Comparison of ENCODE assay signal across 23 mouse cellular contexts in genomic region chrX:93279940-93280339, GRCm38 (mm10). TPM values are rescaled to one million over a fixed set of nuclear protein-coding genes. Genes with fewer than 3 reads are reported as not detected.
DNase-seq lines count a peak whose midpoint lies in the region; ATAC-seq and TF ChIP-seq lines count a peak whose summit lies in the region.
"Had no signal": no experiment of that assay in that cellular context is flagged by ENCODE, and none has a peak within 500 bp of the region (broad histone marks: within the 10 kb centered on the region; RNA-seq: fewer than 3 reads in every experiment).

No protein-coding gene starts in this region.

- peak; percentile 24 for DNase-seq in forebrain, embryonic 10.5 days (ENCODE audit: extremely low spot score, low spot score)
- peak; percentile 1 for DNase-seq in hindbrain, embryonic 11.5 days (ENCODE audit: low spot score)
- DNase-seq in brain, embryonic 14.5 days (ENCODE audit: low read depth): peak; percentile 80
- DNase-seq in forebrain, embryonic 14.5 days (ENCODE audit: low spot score): peak; percentile 53
- DNase-seq in layer of hippocampus, adult 18-20 months (ENCODE audit: low spot score in 2 of 2): no peak
- DNase-seq: adrenal gland, adult 2 months; adrenal gland, postnatal 25 days; cerebellum, adult 2 months; cerebellum, postnatal 10 days; gastrocnemius, adult 2 months; gastrocnemius, postnatal 25 days; heart, adult 11 months; heart, postnatal 36 days; kidney, adult 11 months; kidney, adult 9 months had no signal

- TF ChIP-seq POLR2A in brain, embryonic 14.5 days (IDR thresholded peaks at IDR 0.05; ENCODE audit: borderline replicate concordance, extremely low read depth, insufficient read depth, insufficient read length, poor library complexity, severe bottlenecking): no peak

- 0 out of 2 replicates have a peak overlapping the region, but pooled peaks have one; percentile 35 for H3K27ac ChIP-seq in forebrain, embryonic 10.5 days
- no peak overlapping the region for H3K27ac ChIP-seq in forebrain, embryonic 15.5 days (replicated peaks)
- no peak overlapping the region for H3K27ac ChIP-seq in hindbrain, embryonic 11.5 days (ENCODE audit: low read depth, low read length)
- H3K27ac ChIP-seq in hindbrain, embryonic 12.5 days: no peak overlapping the region
- H3K27ac ChIP-seq in forebrain, embryonic 14.5 days (ENCODE audit: low read depth, low read length): no peak overlapping the region
- H3K27ac ChIP-seq: embryonic facial prominence, embryonic 10.5 days; gastrocnemius, adult 2 months; heart, embryonic 10.5 days; hindbrain, embryonic 13.5 days; hindbrain, postnatal 0 days had no signal

- no peaks in the 10 kb centered on the region for H3K36me3 ChIP-seq in forebrain, embryonic 10.5 days (replicated peaks)
- H3K36me3 ChIP-seq in forebrain, embryonic 15.5 days: no peaks in the 10 kb centered on the region
- no peaks in the 10 kb centered on the region for H3K36me3 ChIP-seq in hindbrain, embryonic 11.5 days (ENCODE audit: control insufficient read depth, insufficient read depth, low read length)
- H3K36me3 ChIP-seq in hindbrain, embryonic 12.5 days: no peaks in the 10 kb centered on the region
- H3K36me3 ChIP-seq in forebrain, embryonic 14.5 days (ENCODE audit: control insufficient read depth, insufficient read depth, low read length): no peaks in the 10 kb centered on the region
- H3K36me3 ChIP-seq: embryonic facial prominence, embryonic 10.5 days; heart, embryonic 10.5 days; hindbrain, embryonic 13.5 days had no signal

- peaks cover 85% of the 10 kb centered on the region for H3K27me3 ChIP-seq in forebrain, embryonic 10.5 days (ENCODE audit: poor library complexity, severe bottlenecking)
- H3K27me3 ChIP-seq in forebrain, embryonic 15.5 days: no peaks in the 10 kb centered on the region
- peaks cover 33% of the 10 kb centered on the region for H3K27me3 ChIP-seq in hindbrain, embryonic 11.5 days (ENCODE audit: control insufficient read depth, insufficient read depth, low read length)
- H3K27me3 ChIP-seq in hindbrain, embryonic 12.5 days: peaks cover 49% of the 10 kb centered on the region
- no peaks in the 10 kb centered on the region for H3K27me3 ChIP-seq in forebrain, embryonic 14.5 days (replicated peaks; ENCODE audit: control insufficient read depth, insufficient read depth, low read length)
- H3K27me3 ChIP-seq: CH12.LX had no signal

- H3K4me3 ChIP-seq in forebrain, embryonic 10.5 days: no peak overlapping the region
- H3K4me3 ChIP-seq in forebrain, embryonic 15.5 days: no peak overlapping the region
- H3K4me3 ChIP-seq in hindbrain, embryonic 11.5 days (ENCODE audit: low read depth, low read length): no peak overlapping the region
- no peak overlapping the region for H3K4me3 ChIP-seq in hindbrain, embryonic 12.5 days
- no peak overlapping the region for H3K4me3 ChIP-seq in forebrain, embryonic 14.5 days (ENCODE audit: low read depth, low read length)
- H3K4me3 ChIP-seq: embryonic facial prominence, embryonic 10.5 days; gastrocnemius, adult 2 months; heart, embryonic 10.5 days; hindbrain, embryonic 13.5 days had no signal

- no peak for TF ChIP-seq CTCF in brain, embryonic 14.5 days (IDR thresholded peaks at IDR 0.05; ENCODE audit: borderline replicate concordance, extremely low read depth, insufficient read depth, insufficient read length)

- peaks cover 45% of the 10 kb centered on the region for H3K4me1 ChIP-seq in forebrain, embryonic 10.5 days
- 0 out of 2 replicates have a peak, but pooled peaks cover 6% of the 10 kb centered on the region for H3K4me1 ChIP-seq in forebrain, embryonic 15.5 days
- H3K4me1 ChIP-seq in hindbrain, embryonic 11.5 days (replicated peaks; ENCODE audit: control insufficient read depth, insufficient read depth, low read length): no peaks in the 10 kb centered on the region
- no peaks in the 10 kb centered on the region for H3K4me1 ChIP-seq in hindbrain, embryonic 12.5 days
- no peaks in the 10 kb centered on the region for H3K4me1 ChIP-seq in forebrain, embryonic 14.5 days (ENCODE audit: control insufficient read depth, insufficient read depth, low read length)
- H3K4me1 ChIP-seq: embryonic facial prominence, embryonic 10.5 days; heart, embryonic 10.5 days had no signal

- ATAC-seq in forebrain, embryonic 15.5 days (replicated peaks): no peak
- ATAC-seq in hindbrain, embryonic 11.5 days (ENCODE audit: low FRiP score): no peak
- no peak for ATAC-seq in hindbrain, embryonic 12.5 days (ENCODE audit: low FRiP score)
- peak; percentile 35; the same call in 1 of the 2 replicates for ATAC-seq in forebrain, embryonic 14.5 days
- ATAC-seq: hindbrain, postnatal 0 days had no signal

- no peak overlapping the region for H3K9ac ChIP-seq in forebrain, embryonic 15.5 days (replicated peaks)
- H3K9ac ChIP-seq in hindbrain, embryonic 11.5 days (ENCODE audit: low read depth, low read length): no peak overlapping the region
- no peak overlapping the region for H3K9ac ChIP-seq in hindbrain, embryonic 12.5 days
- no peak overlapping the region for H3K9ac ChIP-seq in forebrain, embryonic 14.5 days (ENCODE audit: low read length)
- H3K9ac ChIP-seq: hindbrain, embryonic 13.5 days had no signal

- 14% methylated on average over 8 of the region's 11 CpGs for WGBS in forebrain, embryonic 10.5 days
- WGBS in forebrain, embryonic 15.5 days: 32% methylated on average over 7 of the region's 11 CpGs
- whole genome bisulfite sequencing in hindbrain, embryonic 11.5 days: 35% methylated on average over 5 of the region's 11 CpGs
- 43% methylated on average over 4 of the region's 11 CpGs for WGBS in hindbrain, embryonic 12.5 days
- WGBS in forebrain, embryonic 14.5 days: 57% methylated on average over 10 of the region's 11 CpGs

- H3K9me3 ChIP-seq in forebrain, embryonic 10.5 days: no peaks in the 10 kb centered on the region
- no peaks in the 10 kb centered on the region for H3K9me3 ChIP-seq in forebrain, embryonic 15.5 days
- no peaks in the 10 kb centered on the region for H3K9me3 ChIP-seq in hindbrain, embryonic 11.5 days (ENCODE audit: control insufficient read depth, low read length)
- no peaks in the 10 kb centered on the region for H3K9me3 ChIP-seq in hindbrain, embryonic 12.5 days (replicated peaks)
- no peaks in the 10 kb centered on the region for H3K9me3 ChIP-seq in forebrain, embryonic 14.5 days (replicated peaks; ENCODE audit: control insufficient read depth, low read length)
- H3K9me3 ChIP-seq: embryonic facial prominence, embryonic 10.5 days; heart, embryonic 10.5 days; hindbrain, embryonic 13.5 days had no signal

- H3K4me2 ChIP-seq in forebrain, embryonic 15.5 days (replicated peaks): no peak overlapping the region
- no peak overlapping the region for H3K4me2 ChIP-seq in hindbrain, embryonic 11.5 days (replicated peaks; ENCODE audit: low read depth, low read length)
- H3K4me2 ChIP-seq in hindbrain, embryonic 12.5 days (replicated peaks): no peak overlapping the region
- H3K4me2 ChIP-seq in forebrain, embryonic 14.5 days (ENCODE audit: low read length): peak overlapping the region; percentile 5; the same call in 1 of the 2 replicates
- H3K4me2 ChIP-seq: hindbrain, embryonic 13.5 days had no signal

RNA-seq across cellular contexts. Expression of gene Arx, which starts 6.3 kb away (rescaled TPM):
- 22.1 and 24.6 TPM in 2 replicates for polyA plus RNA-seq in forebrain, embryonic 10.5 days (2016; fragmentation: Nextera tagmentation; extraction: Ambion mirVana)
- 62.6 and 62.8 TPM in 2 replicates for polyA plus RNA-seq in forebrain, embryonic 15.5 days (2015; fragmentation: Nextera tagmentation; extraction: Ambion mirVana)
- 1.3 and 2.0 TPM in 2 replicates for polyA plus RNA-seq in hindbrain, embryonic 11.5 days (2014; fragmentation: Nextera tagmentation; extraction: Ambion mirVana)
- polyA plus RNA-seq in hindbrain, embryonic 12.5 days (2016; fragmentation: Nextera tagmentation; extraction: Ambion mirVana): 4.1 and 5.1 TPM in 2 replicates
- polyA plus RNA-seq in brain, embryonic 14.5 days (2012; rRNA removed): 47.6 and 100 TPM in 2 replicates
- 32.4 and 32.7 TPM in 2 replicates for polyA plus RNA-seq in forebrain, embryonic 14.5 days (2014; fragmentation: Nextera tagmentation; extraction: Ambion mirVana)
- total RNA-seq in layer of hippocampus, adult 18-20 months (2021): 10 to 100 TPM; 19.0 to 22.8 TPM
- total RNA-seq: adrenal gland, postnatal 25 days; CH12.LX; heart, postnatal 36 days had no signal
- polyA plus RNA-seq: cerebellum, adult 2 months; heart, embryonic 16.5 days had no signal

Comparison
In these comparisons a context has a peak if more than half of its experiments do, and no peak if none do; other contexts are left out.
1. DNase-seq: peak in forebrain, embryonic 10.5 days (single experiment), hindbrain, embryonic 11.5 days (single experiment), brain, embryonic 14.5 days (single experiment) and forebrain, embryonic 14.5 days (single experiment); none in layer of hippocampus, adult 18-20 months (0 of 2).